Mouse (Mus musculus) ES-E14 (cell line): ENCODE measurements around the gene Cnksr3. TPM values are rescaled to one million over a fixed set of nuclear protein-coding genes. Genes with fewer than 3 reads are reported as not detected.

Experiments
- DNase-seq: peaks from one replicate; pipeline ENCODE4 v3.0.0-alpha.2; 2013; ENCODE audit warnings: low read depth, low spot score
- H3K27ac ChIP-seq: 2 replicates; pipeline ENCODE4 v1.5.1; 2012; ENCODE audit warnings: low read depth, mild to moderate bottlenecking, low read length, moderate library complexity, mixed read lengths; ENCODE audit not compliant: poor library complexity, insufficient read depth, severe bottlenecking
- H3K36me3 ChIP-seq: 2 replicates; pipeline ENCODE4 v1.6.1; 2012; ENCODE audit warnings: mild to moderate bottlenecking, low read length, moderate library complexity, mixed read lengths; ENCODE audit not compliant: control insufficient read depth, poor library complexity, insufficient read depth, severe bottlenecking
- H3K4me1 ChIP-seq, 2 experiments: fragments of 150-350 bp in 1 of 2; sonication (generic) in 1 of 2; 2 replicates each; pipeline ENCODE4 v1.6.1; 2012; ENCODE audit warnings: low read length in 2 of 2, mild to moderate bottlenecking in 1 of 2, mixed read lengths in 1 of 2; ENCODE audit not compliant: control insufficient read depth in 2 of 2, insufficient read depth in 2 of 2, poor library complexity in 1 of 2
- H3K4me3 ChIP-seq, 2 experiments: fragments of 150-350 bp in 1 of 2; sonication (generic) in 1 of 2; 2 replicates each; pipeline ENCODE4 v1.5.1; 2012; ENCODE audit warnings: low read length in 2 of 2, low read depth in 1 of 2, mild to moderate bottlenecking in 1 of 2, mixed read lengths in 1 of 2; ENCODE audit not compliant: insufficient read depth in 1 of 2, poor library complexity in 1 of 2, severe bottlenecking in 1 of 2
- H3K9ac ChIP-seq: 2 replicates; pipeline ENCODE4 v1.6.1; 2012; ENCODE audit warnings: low read depth, mild to moderate bottlenecking, low read length, mixed read lengths; ENCODE audit not compliant: poor library complexity, insufficient read depth, severe bottlenecking
- H3K9me3 ChIP-seq: fragments of 150-350 bp; sonication (generic); 2 replicates; pipeline ENCODE4 v1.6.1; 2012; ENCODE audit warnings: low read depth, mild to moderate bottlenecking, low read length; ENCODE audit not compliant: control insufficient read depth, insufficient read depth
- CHD2 ChIP-seq: IDR thresholded peaks from 2 replicates; pipeline ENCODE4 v1.6.1; 2014; ENCODE audit warnings: mild to moderate bottlenecking, low read depth, low read length, inconsistent platforms
- HCFC1 ChIP-seq: IDR thresholded peaks from 2 replicates; pipeline ENCODE4 v1.6.1; 2012; ENCODE audit warnings: low read length, inconsistent platforms, borderline replicate concordance; ENCODE audit not compliant: insufficient read depth
- MAFK ChIP-seq: IDR thresholded peaks from 2 replicates; pipeline ENCODE4 v1.6.1; 2014; ENCODE audit warnings: mild to moderate bottlenecking, low read depth, low read length, inconsistent platforms; ENCODE audit not compliant: insufficient read depth
- ZC3H11A ChIP-seq: IDR thresholded peaks from 2 replicates; pipeline ENCODE4 v1.6.1; 2012; ENCODE audit warnings: low read depth, mild to moderate bottlenecking, inconsistent platforms, low read length, borderline replicate concordance
- ZNF384 ChIP-seq: IDR thresholded peaks from 2 replicates; pipeline ENCODE4 v1.6.1; 2012; ENCODE audit warnings: low read depth, low read length, inconsistent platforms
- in situ Hi-C, 2 experiments: fragments of 600-800 bp; cut with MboI; formaldehyde crosslinking; loops; one replicate each; pipeline ENCODE4 v1.15.1; 2025; ENCODE audit warnings: low sequenced_read_pairs in 2 of 2, inconsistent platforms in 1 of 2; ENCODE audit not compliant: unreplicated experiment in 2 of 2
- total RNA-seq: library from RNA; depleted of rRNA; stranded (reverse); fragments of 300-350 nt; gene quantifications from 2 replicates; pipeline ENCODE4 v1.2.3, GENCODE M21; 2012

Cnksr3 gene
- total RNA-seq, 1 experiment: 5.4 TPM

DNA sequence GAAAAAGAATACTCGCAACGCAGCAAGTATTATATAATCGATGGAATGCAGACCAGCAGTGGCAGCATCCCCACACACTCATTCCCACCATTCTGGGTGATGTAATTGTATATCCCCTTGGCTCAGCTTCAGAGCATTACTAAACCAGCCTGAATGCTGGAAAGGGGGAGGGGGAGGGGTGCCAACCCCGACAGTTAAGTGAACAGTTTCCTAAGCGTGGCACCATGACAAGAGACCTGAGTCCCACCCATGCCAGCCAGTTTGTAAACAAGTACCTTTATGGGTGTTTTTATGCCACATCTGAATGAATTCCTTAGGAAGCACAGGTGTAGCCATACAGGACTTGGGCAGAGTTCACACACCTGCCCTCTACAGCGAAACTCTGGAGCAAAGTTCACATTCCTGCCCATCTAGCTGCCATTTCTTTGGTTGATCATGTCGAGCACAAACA, 53.0 kb downstream of the Cnksr3 start:
- Histone ChIP-seq H3K36me3 (peaks cover 3% of the 10 kb centered on the region; the same call in 1 of the 2 replicates), H3K4me3 (no peak overlapping the region), H3K27ac (no peak overlapping the region), H3K9ac (no peak overlapping the region), H3K4me1 (no peaks in the 10 kb centered on the region), H3K9me3 (no peaks in the 10 kb centered on the region)
- TF ChIP-seq ZC3H11A (no peak), HCFC1 (no peak), CHD2 (no peak), MAFK (no peak), ZNF384 (no peak)
- in situ Hi-C loops: no loop called here
- DNase-seq: no peak

DNA sequence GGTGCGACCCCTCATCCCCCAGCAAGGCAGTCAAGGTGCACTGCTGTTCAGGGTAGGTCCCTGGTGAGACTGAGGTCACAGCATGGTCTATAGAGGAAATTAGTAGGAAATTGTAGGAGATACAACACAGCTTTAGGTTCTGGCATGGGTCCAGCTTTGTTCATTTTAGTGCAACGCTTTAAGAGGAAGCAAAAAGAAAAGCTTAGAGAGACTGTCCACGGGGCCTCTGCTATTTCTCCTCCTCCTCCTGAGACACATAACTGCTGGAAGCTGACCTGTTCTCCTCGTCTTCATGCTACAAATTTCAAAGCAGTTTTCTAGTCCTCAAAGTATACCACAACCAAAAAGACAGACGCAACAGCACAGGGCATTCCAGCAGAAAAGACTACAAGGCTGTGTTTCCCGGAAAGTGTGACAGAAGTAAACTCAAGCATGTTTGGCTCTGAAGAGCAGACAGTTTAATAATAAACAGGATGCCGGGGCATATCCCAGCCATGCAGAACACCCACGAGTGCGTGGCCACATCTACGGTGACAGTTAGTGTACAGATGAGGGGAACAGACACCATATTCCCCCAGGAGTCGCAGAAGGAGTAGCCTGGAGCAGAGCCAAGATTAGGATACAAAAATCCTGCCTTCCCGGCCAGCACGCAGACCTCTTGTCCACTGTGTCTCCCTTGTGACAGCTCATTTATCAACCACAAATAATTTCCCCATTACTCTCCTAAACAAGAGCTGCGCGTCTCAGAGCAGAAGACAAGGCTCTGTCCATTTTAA, 53.6 kb downstream of the Cnksr3 start:
- TF ChIP-seq ZNF384 (no peak), CHD2 (no peak), HCFC1 (no peak), MAFK (no peak), ZC3H11A (no peak)
- in situ Hi-C loops: no loop called here
- no peaks in the 10 kb centered on the region for H3K9me3 ChIP-seq
- H3K9ac ChIP-seq: no peak overlapping the region
- H3K27ac ChIP-seq: no peak overlapping the region
- H3K4me3 ChIP-seq: no peak overlapping the region
- no peak for DNase-seq
- peaks cover 3% of the 10 kb centered on the region; the same call in 1 of the 2 replicates for H3K36me3 ChIP-seq
- no peaks in the 10 kb centered on the region for H3K4me1 ChIP-seq

DNA sequence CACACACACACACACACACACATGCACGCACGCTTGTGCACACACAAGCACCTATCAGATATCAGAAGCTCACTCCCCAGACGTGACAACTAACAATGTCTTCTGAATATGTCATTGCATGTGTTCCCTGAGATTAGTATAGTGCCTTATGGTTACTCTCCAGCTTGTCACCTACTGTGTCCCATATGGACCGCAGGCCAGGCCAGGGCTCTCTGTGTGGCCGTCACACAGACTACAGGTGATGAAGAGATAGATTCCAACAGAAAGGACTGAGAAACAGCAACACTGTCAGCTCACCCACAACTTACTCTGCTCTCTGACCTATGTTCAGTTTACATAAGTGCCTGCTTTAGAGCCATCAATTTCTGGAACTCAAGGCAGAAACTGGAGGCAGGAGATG, 57.2 kb downstream of the Cnksr3 start:
- Histone ChIP-seq H3K9me3 (no peaks in the 10 kb centered on the region), H3K4me1 (no peaks in the 10 kb centered on the region), H3K27ac (no peak overlapping the region), H3K9ac (no peak overlapping the region), H3K36me3 (peaks cover 2% of the 10 kb centered on the region; the same call in 1 of the 2 replicates), H3K4me3 (no peak overlapping the region)
- no peak for DNase-seq
- TF ChIP-seq ZNF384: no peak
- in situ Hi-C loops: no loop called here

DNA sequence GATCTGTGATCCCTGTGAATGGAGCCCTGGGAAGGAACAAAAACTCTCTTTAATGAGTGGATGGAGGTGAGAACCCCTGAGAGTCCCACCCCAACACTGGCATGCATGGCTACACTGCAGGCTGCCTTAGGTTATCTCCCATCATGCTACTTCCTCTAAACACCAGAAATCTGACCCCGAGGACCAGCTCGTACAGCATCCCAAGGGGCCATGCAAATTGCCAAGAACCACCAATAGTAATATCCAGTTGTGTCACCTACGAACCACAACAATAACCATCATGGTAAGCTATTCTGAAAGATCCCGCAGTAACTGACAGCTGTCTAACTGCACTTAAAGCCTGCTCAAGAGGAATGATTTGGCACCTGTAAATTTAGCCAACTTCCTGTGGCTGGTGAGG, 59.1 kb downstream of the Cnksr3 start:
- in situ Hi-C loops: no loop called here
- H3K4me1 ChIP-seq: no peaks in the 10 kb centered on the region
- TF ChIP-seq HCFC1 (no peak), MAFK (no peak), CHD2 (no peak), ZC3H11A (no peak), ZNF384 (no peak)
- H3K9ac ChIP-seq: no peak overlapping the region
- no peak for DNase-seq
- peaks cover 2% of the 10 kb centered on the region; the same call in 1 of the 2 replicates for H3K36me3 ChIP-seq
- no peaks in the 10 kb centered on the region for H3K9me3 ChIP-seq
- no peak overlapping the region for H3K27ac ChIP-seq
- H3K4me3 ChIP-seq: no peak overlapping the region
